Mouse (Mus musculus) layer of hippocampus, adult 9-10 months (tissue): Measurements from ENCODE around the gene Atp6v0c.
A peak's percentile ranks its signal among the peaks of the same experiment; 100 is the strongest.
"Not testable (repeated sequence)": the region's sequence is repeated elsewhere in the genome, so short reads cannot be mapped to it uniquely, and the experiment has no call there.

Experiments used
- DNase-seq: peaks from one replicate; pipeline ENCODE4 v3.0.0; 2022; ENCODE audit warnings: low spot score

The Atp6v0c gene

GRCm38 (mm10) chr17:24157121-24157520 lies 12.4 kb downstream of the Atp6v0c start:
- DNase-seq, result no peak

DNA sequence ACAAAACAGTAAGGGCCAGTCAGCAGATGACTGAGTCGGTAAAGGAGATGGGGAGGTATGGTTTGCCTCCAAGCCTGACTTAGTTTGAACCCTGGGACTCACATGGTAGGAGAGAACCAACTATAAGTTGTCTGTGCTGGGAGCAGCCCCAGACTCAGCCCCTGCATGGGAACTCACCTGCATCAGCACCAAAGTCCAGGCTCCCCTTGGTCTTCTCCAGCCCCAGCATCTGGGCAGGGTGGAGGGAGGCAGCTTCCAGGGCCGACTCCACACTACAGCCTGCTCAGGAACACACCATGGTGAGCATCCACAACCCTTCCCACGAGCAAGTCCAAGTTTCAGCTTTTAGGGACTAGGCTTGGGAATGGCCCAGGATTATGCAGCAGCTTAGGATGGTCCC lies 13.1 kb downstream of the Atp6v0c start:
- DNase-seq, result no peak

- DNase-seq, result no peak
These were observed 13.8 kb downstream of the Atp6v0c start for GRCm38 (mm10) chr17:24155742-24156141.

GRCm38 (mm10) chr17:24154463-24154862 lies 15.0 kb downstream of the Atp6v0c start:
- no peak for DNase-seq

- peak; percentile 55 for DNase-seq
These were observed 17.5 kb downstream of the Atp6v0c start for GRCm38 (mm10) chr17:24151890-24152563.

DNA sequence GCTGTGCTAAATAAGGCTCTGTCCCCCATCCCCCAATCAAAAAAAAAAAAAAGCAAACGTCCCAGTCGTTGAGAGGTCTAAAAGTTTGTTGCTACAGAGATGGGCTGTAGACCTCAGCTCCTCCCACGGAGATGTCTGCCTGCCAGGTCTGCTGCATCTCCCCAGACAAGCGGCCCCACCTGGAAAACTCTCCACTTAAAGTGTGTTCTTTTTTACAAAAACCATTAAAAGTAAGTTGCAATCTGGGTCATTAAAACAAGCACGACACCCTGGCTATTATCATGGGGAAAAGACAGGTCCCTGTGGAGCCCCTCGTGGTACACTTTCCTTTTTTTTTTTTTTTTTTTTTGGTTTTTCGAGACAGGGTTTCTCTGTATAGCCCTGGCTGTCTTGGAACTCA lies 18.1 kb downstream of the Atp6v0c start:
- no peak for DNase-seq

- no peak for DNase-seq
These were observed 18.7 kb downstream of the Atp6v0c start, which contains the start of gene Pdpk1 for GRCm38 (mm10) chr17:24150824-24151223. Gene Pdpk1 (minus strand): TSS chr17:24150924.

GRCm38 (mm10) chr17:24149421-24149820 lies 20.1 kb downstream of the Atp6v0c start:
- DNase-seq, result no peak

- DNase-seq, result no peak
These were observed 26.6 kb downstream of the Atp6v0c start for GRCm38 (mm10) chr17:24142897-24143296.

GRCm38 (mm10) chr17:24141425-24141920 lies 28.0 kb downstream of the Atp6v0c start:
- DNase-seq, result peak; percentile 87

DNA sequence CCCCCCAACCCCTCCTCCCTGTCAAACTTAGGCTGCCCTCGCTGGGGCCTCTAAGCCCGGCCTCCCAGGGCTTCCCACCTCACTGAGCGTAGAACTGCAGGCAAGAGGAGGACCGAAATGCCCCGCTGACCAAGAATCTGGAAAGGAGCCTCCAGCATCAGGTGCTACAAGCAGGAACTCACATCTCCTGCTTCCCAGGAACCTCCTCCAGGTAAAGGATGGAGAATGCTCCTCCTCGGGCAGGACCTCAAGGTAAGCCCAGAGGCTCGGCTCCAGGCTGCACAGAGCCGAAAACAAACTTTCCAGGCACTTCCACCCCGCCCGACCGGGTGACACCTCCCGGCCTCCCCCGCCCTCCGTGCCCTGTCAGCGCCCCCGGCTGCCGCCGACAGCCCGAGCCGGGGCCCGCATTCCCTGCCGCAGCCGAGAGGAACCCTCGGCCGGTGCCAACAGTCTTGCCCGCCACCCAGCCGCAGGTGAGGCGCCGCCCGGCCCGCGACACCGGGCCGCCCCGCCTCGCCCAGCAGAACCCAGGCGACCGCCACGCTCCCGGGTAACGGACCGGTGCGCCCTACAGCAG lies 28.6 kb downstream of the Atp6v0c start:
- DNase-seq, result no peak

- no peak for DNase-seq
These were observed 29.5 kb downstream of the Atp6v0c start for GRCm38 (mm10) chr17:24139968-24140367.

DNA sequence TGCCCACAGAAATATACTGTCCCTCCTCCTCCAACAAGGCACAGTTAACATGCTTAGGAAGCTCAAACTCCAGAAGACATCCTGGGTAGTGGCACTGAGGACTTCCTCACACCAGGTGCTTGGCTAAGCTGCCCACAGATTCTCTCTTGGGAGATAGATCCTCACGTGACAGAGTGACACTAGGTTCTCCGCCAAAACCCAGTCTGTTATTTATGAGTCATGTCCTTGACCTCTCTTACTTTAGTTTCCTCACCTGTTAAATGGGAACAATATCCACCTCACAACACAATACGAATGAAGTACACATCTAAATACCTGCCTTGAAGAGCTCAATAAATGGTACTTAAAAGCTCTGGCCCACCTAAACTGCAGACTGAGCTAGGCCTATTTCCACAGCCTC lies 30.2 kb downstream of the Atp6v0c start:
- no peak for DNase-seq

DNA sequence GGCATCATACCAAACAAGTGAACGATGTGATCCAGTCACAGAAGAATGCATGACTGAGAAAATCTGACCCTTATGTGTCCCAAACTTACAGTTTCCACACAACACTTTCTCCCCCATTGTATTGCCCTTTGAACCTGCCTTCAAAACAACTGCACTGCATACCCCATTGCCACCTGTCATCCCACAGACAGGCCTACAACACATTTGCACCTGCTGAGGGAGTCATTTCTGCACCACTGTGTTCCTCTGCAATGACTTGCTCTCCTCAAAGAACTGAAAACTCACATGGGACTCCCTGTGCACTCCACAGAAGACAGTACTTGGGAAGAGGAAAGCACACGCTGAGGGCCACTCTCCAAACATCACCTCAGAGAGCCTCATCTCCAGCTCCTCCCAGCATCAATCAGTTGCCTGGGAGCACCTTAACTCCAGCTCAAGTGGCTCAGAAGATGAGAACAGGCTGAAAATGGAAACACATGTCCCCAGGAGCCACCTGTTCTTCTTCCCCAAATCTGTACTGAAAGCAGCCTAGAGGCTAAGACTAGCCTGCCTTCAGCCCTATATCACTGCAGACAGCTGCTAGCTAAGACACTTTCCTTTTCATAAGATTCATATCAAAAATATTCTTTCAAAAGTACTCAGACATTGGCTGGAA lies 32.1 kb downstream of the Atp6v0c start:
- DNase-seq, result no peak

- DNase-seq, result no peak
These were observed 35.4 kb downstream of the Atp6v0c start for GRCm38 (mm10) chr17:24134062-24134461.

DNA sequence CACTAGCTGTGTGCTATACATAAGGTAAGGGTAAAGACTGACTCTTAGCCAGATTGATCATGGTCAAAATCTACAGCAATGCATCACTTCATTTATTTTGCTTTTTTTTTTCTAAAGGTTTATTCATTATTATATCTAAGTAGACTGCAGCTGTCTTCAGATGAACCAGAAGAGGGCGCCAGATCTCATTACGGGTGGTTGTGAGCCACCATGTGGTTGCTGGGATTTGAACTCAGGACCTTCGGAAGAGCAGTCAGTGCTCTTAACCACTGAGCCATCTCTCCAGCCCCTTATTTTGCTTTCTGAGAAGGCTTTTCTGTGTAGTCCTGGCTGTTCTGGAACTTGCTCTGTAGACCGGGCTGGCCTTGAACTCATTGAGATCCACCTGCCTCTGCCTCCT lies 36.6 kb downstream of the Atp6v0c start:
- DNase-seq, result not testable (repeated sequence)

- DNase-seq, result no peak
These were observed 37.9 kb downstream of the Atp6v0c start for GRCm38 (mm10) chr17:24131570-24131969.

DNA sequence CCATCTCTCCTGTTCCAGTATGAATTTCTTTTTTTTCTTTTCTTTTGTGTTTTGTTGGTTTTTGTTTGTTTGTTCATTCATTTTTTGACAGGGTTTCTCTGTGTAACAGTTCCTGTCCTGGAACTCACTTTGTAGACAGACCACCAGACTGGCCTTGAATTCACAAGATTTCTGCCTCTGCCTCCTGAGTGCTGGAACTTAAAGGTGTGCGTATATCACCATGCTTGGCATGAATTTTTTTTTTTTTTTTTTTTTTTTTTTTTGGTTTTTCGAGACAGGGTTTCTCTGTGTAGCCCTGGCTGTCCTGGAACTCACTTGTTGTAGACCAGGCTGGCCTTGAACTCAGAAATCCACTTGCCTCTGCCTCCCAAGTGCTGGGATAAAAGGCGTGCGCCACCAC lies 40.3 kb downstream of the Atp6v0c start:
- DNase-seq, result not testable (repeated sequence)

- no peak for DNase-seq
These were observed 41.9 kb downstream of the Atp6v0c start for GRCm38 (mm10) chr17:24127592-24127991.

DNA sequence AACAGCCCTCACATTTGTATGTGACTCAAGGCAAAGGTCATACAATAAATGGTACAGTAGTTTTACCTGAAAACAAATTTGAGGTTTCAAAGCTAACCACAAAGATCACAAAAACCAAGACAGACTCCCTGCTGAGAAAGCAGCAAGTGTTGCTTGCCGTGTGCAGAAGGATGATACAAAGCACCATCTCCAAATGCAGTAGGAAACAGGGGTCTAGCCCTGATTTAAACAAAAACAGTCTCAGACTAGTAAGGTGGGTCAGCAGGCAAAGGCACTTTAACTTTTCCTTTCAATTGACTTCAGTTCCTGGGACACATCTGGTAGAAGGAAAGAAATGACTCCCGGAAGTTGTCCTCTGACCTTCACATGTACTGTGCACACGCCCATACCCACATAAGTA lies 42.7 kb downstream of the Atp6v0c start:
- DNase-seq, result no peak

DNA sequence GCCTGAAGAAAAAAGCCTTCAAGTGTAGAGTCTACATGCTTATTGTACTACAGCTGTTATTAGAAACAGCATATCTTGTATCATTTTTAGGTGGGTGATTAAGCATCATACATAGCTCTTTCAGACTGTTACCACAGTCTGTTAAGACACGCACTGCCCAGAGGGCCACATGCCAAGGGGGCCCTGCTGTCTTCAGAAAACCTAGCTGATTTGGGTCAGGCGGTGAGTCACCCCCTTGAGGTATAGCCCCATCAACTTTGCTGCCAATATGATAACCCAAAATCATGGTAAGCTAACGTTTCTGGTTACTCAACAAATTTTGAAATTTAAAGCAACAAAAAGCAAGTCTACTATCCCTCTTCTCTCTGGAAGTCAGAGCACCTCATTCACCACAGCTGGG lies 50.1 kb downstream of the Atp6v0c start:
- DNase-seq, result no peak
